Mouse (Mus musculus): ENCODE results near the gene Slc39a10. TPM values are rescaled to one million over a fixed set of nuclear protein-coding genes. Genes with fewer than 3 reads are reported as not detected.
A peak's percentile ranks its signal among the peaks of the same experiment; 100 is the strongest.
"Not testable (repeated sequence)": the region's sequence is repeated elsewhere in the genome, so short reads cannot be mapped to it uniquely, and the experiment has no call there.

Slc39a10 gene
- polyA plus RNA-seq, 1 experiment from 2014 or later = 62.5 TPM

- WGBS = 42% methylated on average over 2 of the region's 2 CpGs
- no peaks in the 10 kb centered on the region for H3K27me3 ChIP-seq
- ATAC-seq (ENCODE audit: low read depth) = peak; percentile 89
- no peak overlapping the region for H3K9ac ChIP-seq
- H3K4me2 ChIP-seq = no peak overlapping the region
- H3K4me3 ChIP-seq = no peak overlapping the region
- no peaks in the 10 kb centered on the region for H3K9me3 ChIP-seq
- H3K4me1 ChIP-seq (replicated peaks) = no peaks in the 10 kb centered on the region; the same call in 1 of the 2 replicates
- H3K27ac ChIP-seq (replicated peaks) = no peak overlapping the region
- H3K36me3 ChIP-seq = peaks cover 26% of the 10 kb centered on the region
These were observed 62.4 kb downstream of the Slc39a10 start for GRCm38 (mm10) chr1:46830066-46830843.

GRCm38 (mm10) chr1:46822256-46822972 lies 70.2 kb downstream of the Slc39a10 start:
- Histone ChIP-seq H3K9me3 (no peaks in the 10 kb centered on the region), H3K4me1 (replicated peaks) (no peaks in the 10 kb centered on the region), H3K27me3 (no peaks in the 10 kb centered on the region), H3K27ac (replicated peaks) (no peak overlapping the region), H3K9ac (no peak overlapping the region), H3K36me3 (peaks cover 73% of the 10 kb centered on the region), H3K4me3 (no peak overlapping the region), H3K4me2 (no peak overlapping the region)
- ATAC-seq (ENCODE audit: low read depth) = no peak
- 95% methylated on average over 4 of the region's 4 CpGs for WGBS

DNA sequence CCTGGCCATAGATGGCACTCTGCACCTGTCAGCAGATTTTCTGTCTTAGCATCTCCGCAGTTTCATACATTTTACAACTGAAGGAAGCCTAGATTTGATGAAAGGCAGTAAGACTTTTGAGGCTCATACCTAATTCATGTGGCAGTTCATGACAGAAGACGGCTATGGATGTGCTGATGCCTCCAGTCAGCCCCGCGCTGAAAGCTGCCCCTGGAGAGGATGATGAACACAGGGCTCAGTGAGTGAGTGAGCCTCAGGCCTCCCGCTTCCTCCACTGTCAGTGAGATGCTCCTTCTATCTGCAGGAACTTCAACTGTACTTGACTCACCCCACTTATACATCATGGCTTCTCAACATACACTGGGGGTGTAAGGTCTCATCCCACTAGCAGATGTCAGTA lies 74.7 kb downstream of the Slc39a10 start:
- 91% methylated on average over 5 of the region's 5 CpGs for WGBS
- no peaks in the 10 kb centered on the region for H3K27me3 ChIP-seq
- no peaks in the 10 kb centered on the region for H3K4me1 ChIP-seq (replicated peaks)
- H3K36me3 ChIP-seq = peaks cover 63% of the 10 kb centered on the region
- H3K27ac ChIP-seq (replicated peaks) = no peak overlapping the region
- H3K9ac ChIP-seq = no peak overlapping the region
- H3K9me3 ChIP-seq = no peaks in the 10 kb centered on the region
- no peak overlapping the region for H3K4me2 ChIP-seq
- no peak overlapping the region for H3K4me3 ChIP-seq
- ATAC-seq (ENCODE audit: low read depth) = no peak

GRCm38 (mm10) chr1:46808630-46809029 lies 84.0 kb downstream of the Slc39a10 start:
- not testable (repeated sequence) for H3K4me3 ChIP-seq; H3K27ac ChIP-seq (replicated peaks); H3K4me2 ChIP-seq; ATAC-seq (ENCODE audit: low read depth); H3K4me1 ChIP-seq (replicated peaks); H3K9me3 ChIP-seq; H3K9ac ChIP-seq; H3K27me3 ChIP-seq
- H3K36me3 ChIP-seq = peaks cover 31% of the 10 kb centered on the region
- WGBS = 84% methylated on average over 4 of the region's 4 CpGs

DNA sequence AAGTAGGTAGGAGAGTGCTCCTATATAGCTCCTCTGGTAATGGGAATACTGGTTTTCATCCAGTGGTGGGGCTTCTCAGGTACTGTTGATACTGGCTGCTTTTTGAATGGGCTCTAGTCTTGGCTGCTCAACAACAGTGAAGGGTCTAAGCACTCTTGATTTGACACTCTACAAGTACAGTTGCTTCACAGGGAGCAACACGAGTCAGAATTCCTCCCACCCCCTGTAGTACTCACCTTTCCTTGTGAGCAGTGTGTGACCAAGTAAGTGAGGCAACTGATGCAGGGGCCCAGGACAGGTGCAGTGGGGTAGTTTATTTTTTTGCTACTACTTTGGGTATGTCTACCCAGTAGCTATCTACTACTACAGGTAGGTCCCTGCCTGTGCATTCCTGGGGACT lies 87.6 kb downstream of the Slc39a10 start:
- H3K4me1 ChIP-seq (replicated peaks) = no peaks in the 10 kb centered on the region
- no peaks in the 10 kb centered on the region for H3K9me3 ChIP-seq
- no peak overlapping the region for H3K9ac ChIP-seq
- no peak overlapping the region for H3K27ac ChIP-seq (replicated peaks)
- H3K27me3 ChIP-seq = no peaks in the 10 kb centered on the region
- H3K36me3 ChIP-seq = peaks cover 13% of the 10 kb centered on the region
- H3K4me3 ChIP-seq = no peak overlapping the region
- no peak for ATAC-seq (ENCODE audit: low read depth)
- no peak overlapping the region for H3K4me2 ChIP-seq
- 90% methylated on average over 1 of the region's 1 CpGs for WGBS

- H3K36me3 ChIP-seq; H3K9me3 ChIP-seq; H3K27ac ChIP-seq (replicated peaks); H3K9ac ChIP-seq; H3K4me1 ChIP-seq (replicated peaks); H3K4me3 ChIP-seq; H3K27me3 ChIP-seq; ATAC-seq (ENCODE audit: low read depth); H3K4me2 ChIP-seq: not testable (repeated sequence)
- 89% methylated on average over 4 of the region's 4 CpGs for WGBS
These were observed 110.4 kb downstream of the Slc39a10 start for GRCm38 (mm10) chr1:46782227-46782626.

DNA sequence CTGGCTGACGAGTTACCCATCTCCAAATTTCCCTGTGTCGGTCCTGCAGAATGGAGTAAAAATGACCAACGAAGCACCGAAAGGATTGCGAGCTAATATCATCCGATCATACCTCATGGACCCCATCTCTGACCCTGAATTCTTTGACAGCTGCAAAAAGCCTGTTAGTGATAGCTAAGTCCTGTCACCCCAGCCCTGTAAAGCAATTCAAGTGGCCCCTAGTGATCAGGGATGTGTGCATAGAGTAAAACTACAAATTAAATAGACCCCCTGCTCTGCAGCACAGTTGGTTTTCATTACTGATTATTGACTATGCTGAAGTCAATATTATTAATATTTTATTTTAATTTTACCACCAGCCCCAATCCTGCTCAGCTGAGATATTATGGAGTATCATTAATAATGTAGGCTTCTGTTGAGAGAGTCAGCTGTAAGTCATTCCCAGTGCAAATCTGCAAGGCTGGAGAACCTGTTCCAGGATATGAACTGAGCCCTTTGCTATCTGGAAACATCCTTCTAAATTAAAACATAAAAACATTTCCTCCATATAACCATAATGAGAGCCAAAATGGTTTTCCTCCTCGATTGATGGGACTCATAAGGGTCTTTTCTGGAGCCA lies 122.5 kb downstream of the Slc39a10 start:
- not testable (repeated sequence) for H3K36me3 ChIP-seq; H3K27me3 ChIP-seq; H3K4me2 ChIP-seq; H3K4me1 ChIP-seq (replicated peaks); H3K9me3 ChIP-seq; H3K9ac ChIP-seq; H3K4me3 ChIP-seq; H3K27ac ChIP-seq (replicated peaks)
- WGBS = 79% methylated on average over 7 of the region's 7 CpGs
- peak; percentile 80; the same call in 1 of the 2 replicates for ATAC-seq (ENCODE audit: low read depth)

DNA sequence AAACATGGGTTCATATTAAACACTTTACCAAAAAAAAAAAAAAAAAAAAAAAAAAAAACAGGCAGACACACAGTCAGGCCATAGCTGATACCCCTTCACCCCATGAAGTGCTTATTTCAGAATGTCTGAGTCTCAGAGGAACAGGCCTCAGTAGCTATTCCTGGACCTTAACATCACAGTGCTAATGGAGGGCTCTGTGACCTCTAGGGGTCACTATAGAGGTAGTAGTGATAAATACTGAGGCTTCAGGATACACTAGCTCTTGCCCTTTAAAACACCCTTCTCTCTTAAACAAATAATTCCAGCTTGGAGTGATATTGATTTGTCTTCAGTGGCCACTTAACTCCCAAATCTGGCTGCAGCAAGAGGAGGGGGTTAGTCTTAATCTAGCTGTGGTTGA lies 123.3 kb downstream of the Slc39a10 start:
- H3K27me3 ChIP-seq; H3K36me3 ChIP-seq; H3K9me3 ChIP-seq; H3K9ac ChIP-seq; H3K27ac ChIP-seq (replicated peaks); ATAC-seq (ENCODE audit: low read depth); H3K4me1 ChIP-seq (replicated peaks); H3K4me3 ChIP-seq; H3K4me2 ChIP-seq: not testable (repeated sequence)

- not testable (repeated sequence) for H3K36me3 ChIP-seq; H3K4me2 ChIP-seq; H3K4me3 ChIP-seq; H3K9ac ChIP-seq; H3K27ac ChIP-seq (replicated peaks); H3K4me1 ChIP-seq (replicated peaks); H3K27me3 ChIP-seq; ATAC-seq (ENCODE audit: low read depth); H3K9me3 ChIP-seq
- WGBS = 82% methylated on average over 3 of the region's 3 CpGs
These were observed 128.1 kb downstream of the Slc39a10 start for GRCm38 (mm10) chr1:46764600-46764999.
